Mouse (Mus musculus): ENCODE results near the gene Herc6.

DNA sequence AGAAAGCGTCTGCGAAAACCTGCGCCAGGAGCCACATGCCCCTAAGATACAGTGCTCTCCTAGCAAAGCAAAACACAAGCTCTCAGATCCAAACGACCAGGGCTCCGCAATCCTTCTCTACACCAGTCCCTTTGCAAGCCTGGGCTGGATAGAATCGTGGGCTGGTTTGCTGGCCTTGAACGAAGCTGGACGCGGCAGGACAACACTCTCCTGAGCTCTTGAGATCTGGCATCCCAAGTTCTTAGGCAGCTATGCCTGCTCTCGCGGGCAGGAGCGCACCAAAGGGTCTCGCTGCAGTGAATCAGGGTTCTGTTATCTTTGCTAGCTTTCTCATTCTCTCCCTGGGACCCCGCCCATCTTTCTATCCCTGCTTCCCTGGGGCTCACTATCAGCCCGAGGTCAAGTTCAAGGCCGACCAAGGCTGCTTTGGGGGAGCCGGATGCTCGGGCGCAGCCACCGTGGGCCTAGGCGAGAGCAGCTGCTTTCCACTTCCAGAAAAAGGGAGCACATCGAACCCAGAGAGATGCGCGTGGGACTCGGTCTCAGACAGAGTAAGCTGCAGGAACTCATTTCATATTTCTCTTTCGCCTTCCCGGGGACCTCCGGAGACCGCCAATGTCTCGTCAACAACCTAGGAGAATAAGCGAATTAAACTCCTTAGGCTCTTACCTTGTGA is 46.1 kb upstream of the Herc6 start:
- TF ChIP-seq CTCF (IDR thresholded peaks at IDR 0.05; ENCODE audit: insufficient read depth, low read depth, low read length) = peak; percentile 26; the same call in 1 of the 2 replicates
- TF ChIP-seq POLR2A (IDR thresholded peaks at IDR 0.05; ENCODE audit: insufficient read depth, low read depth, low read length) = no peak

Data from olfactory bulb, adult 2 months (tissue).